Mouse (Mus musculus): ENCODE results near the gene Mkrn2os. TPM values are rescaled to one million over a fixed set of nuclear protein-coding genes. Genes with fewer than 3 reads are reported as not detected.

Gene Mkrn2os
- polyA plus RNA-seq, 1 experiment from 2014 or later: 0.12 TPM

GRCm38 (mm10) chr6:115591692-115592359 is 550 bp downstream of the Mkrn2os start:
- no peaks in the 10 kb centered on the region for H3K4me1 ChIP-seq (ENCODE audit: control insufficient read depth, insufficient read depth, low read length)
- DNase-seq (ENCODE audit: low spot score): no peak
- no peak overlapping the region for H3K9ac ChIP-seq (ENCODE audit: low read length)
- ATAC-seq (ENCODE audit: insufficient read depth, low FRiP score, low TSS enrichment): no peak
- no peaks in the 10 kb centered on the region for H3K9me3 ChIP-seq (ENCODE audit: control insufficient read depth, low read length)
- WGBS: 89% methylated on average over 19 of the region's 19 CpGs
- no peaks in the 10 kb centered on the region for H3K36me3 ChIP-seq (ENCODE audit: control insufficient read depth, insufficient read depth, low read length)
- H3K4me3 ChIP-seq (ENCODE audit: low read depth, low read length): no peak overlapping the region
- no peak overlapping the region for H3K4me2 ChIP-seq (ENCODE audit: low read depth)
- H3K27ac ChIP-seq (ENCODE audit: low read depth, low read length): no peak overlapping the region
- H3K27me3 ChIP-seq (ENCODE audit: control insufficient read depth, insufficient read depth, low read length): no peaks in the 10 kb centered on the region

GRCm38 (mm10) chr6:115586321-115586720 is 6.1 kb downstream of the Mkrn2os start:
- no peak overlapping the region for H3K27ac ChIP-seq (ENCODE audit: low read depth, low read length)
- H3K4me3 ChIP-seq (ENCODE audit: low read depth, low read length): no peak overlapping the region
- H3K9ac ChIP-seq (ENCODE audit: low read length): no peak overlapping the region
- DNase-seq (ENCODE audit: low spot score): no peak
- 88% methylated on average over 10 of the region's 10 CpGs for WGBS
- no peaks in the 10 kb centered on the region for H3K4me1 ChIP-seq (ENCODE audit: control insufficient read depth, insufficient read depth, low read length)
- no peak overlapping the region for H3K4me2 ChIP-seq (ENCODE audit: low read depth)
- no peaks in the 10 kb centered on the region for H3K9me3 ChIP-seq (ENCODE audit: control insufficient read depth, low read length)
- ATAC-seq (ENCODE audit: insufficient read depth, low FRiP score, low TSS enrichment): no peak
- H3K36me3 ChIP-seq (ENCODE audit: control insufficient read depth, insufficient read depth, low read length): no peaks in the 10 kb centered on the region
- no peaks in the 10 kb centered on the region for H3K27me3 ChIP-seq (ENCODE audit: control insufficient read depth, insufficient read depth, low read length)

GRCm38 (mm10) chr6:115584176-115584575 is 8.2 kb downstream of the Mkrn2os start:
- H3K36me3 ChIP-seq (ENCODE audit: control insufficient read depth, insufficient read depth, low read length): no peaks in the 10 kb centered on the region
- no peaks in the 10 kb centered on the region for H3K27me3 ChIP-seq (ENCODE audit: control insufficient read depth, insufficient read depth, low read length)
- H3K4me1 ChIP-seq (ENCODE audit: control insufficient read depth, insufficient read depth, low read length): no peaks in the 10 kb centered on the region
- H3K27ac ChIP-seq (ENCODE audit: low read depth, low read length): no peak overlapping the region
- WGBS: 82% methylated on average over 3 of the region's 3 CpGs
- no peak for DNase-seq (ENCODE audit: low spot score)
- no peak overlapping the region for H3K4me2 ChIP-seq (ENCODE audit: low read depth)
- no peak overlapping the region for H3K9ac ChIP-seq (ENCODE audit: low read length)
- no peak for ATAC-seq (ENCODE audit: insufficient read depth, low FRiP score, low TSS enrichment)
- H3K9me3 ChIP-seq (ENCODE audit: control insufficient read depth, low read length): no peaks in the 10 kb centered on the region
- H3K4me3 ChIP-seq (ENCODE audit: low read depth, low read length): no peak overlapping the region

- H3K36me3 ChIP-seq (ENCODE audit: control insufficient read depth, insufficient read depth, low read length): no peaks in the 10 kb centered on the region
- H3K27ac ChIP-seq (ENCODE audit: low read depth, low read length): no peak overlapping the region
- H3K27me3 ChIP-seq (ENCODE audit: control insufficient read depth, insufficient read depth, low read length): no peaks in the 10 kb centered on the region
- no peaks in the 10 kb centered on the region for H3K4me1 ChIP-seq (ENCODE audit: control insufficient read depth, insufficient read depth, low read length)
- no peaks in the 10 kb centered on the region for H3K9me3 ChIP-seq (ENCODE audit: control insufficient read depth, low read length)
- ATAC-seq (ENCODE audit: insufficient read depth, low FRiP score, low TSS enrichment): no peak
- H3K9ac ChIP-seq (ENCODE audit: low read length): no peak overlapping the region
- no peak overlapping the region for H3K4me3 ChIP-seq (ENCODE audit: low read depth, low read length)
- 85% methylated on average over 6 of the region's 6 CpGs for WGBS
- no peak overlapping the region for H3K4me2 ChIP-seq (ENCODE audit: low read depth)
- DNase-seq (ENCODE audit: low spot score): no peak
Measured at GRCm38 (mm10) chr6:115583430-115584125, 8.8 kb downstream of the Mkrn2os start.

- ATAC-seq (ENCODE audit: insufficient read depth, low FRiP score, low TSS enrichment): no peak
- H3K27ac ChIP-seq (ENCODE audit: low read depth, low read length): no peak overlapping the region
- no peak overlapping the region for H3K4me2 ChIP-seq (ENCODE audit: low read depth)
- DNase-seq (ENCODE audit: low spot score): no peak
- 87% methylated on average over 10 of the region's 10 CpGs for WGBS
- H3K4me1 ChIP-seq (ENCODE audit: control insufficient read depth, insufficient read depth, low read length): no peaks in the 10 kb centered on the region
- no peak overlapping the region for H3K4me3 ChIP-seq (ENCODE audit: low read depth, low read length)
- no peaks in the 10 kb centered on the region for H3K9me3 ChIP-seq (ENCODE audit: control insufficient read depth, low read length)
- H3K27me3 ChIP-seq (ENCODE audit: control insufficient read depth, insufficient read depth, low read length): no peaks in the 10 kb centered on the region
- peaks cover under 1% of the 10 kb centered on the region; the same call in 1 of the 2 replicates for H3K36me3 ChIP-seq (ENCODE audit: control insufficient read depth, insufficient read depth, low read length)
- H3K9ac ChIP-seq (ENCODE audit: low read length): no peak overlapping the region
Measured at GRCm38 (mm10) chr6:115582328-115583115, 9.9 kb downstream of the Mkrn2os start.

GRCm38 (mm10) chr6:115580810-115581209 is 11.6 kb downstream of the Mkrn2os start:
- H3K4me3 ChIP-seq (ENCODE audit: low read depth, low read length): no peak overlapping the region
- ATAC-seq (ENCODE audit: insufficient read depth, low FRiP score, low TSS enrichment) (no peak), DNase-seq (ENCODE audit: low spot score) (no peak)
- no peak overlapping the region for H3K27ac ChIP-seq (ENCODE audit: low read depth, low read length)
- no peaks in the 10 kb centered on the region for H3K4me1 ChIP-seq (ENCODE audit: control insufficient read depth, insufficient read depth, low read length)
- no peaks in the 10 kb centered on the region for H3K9me3 ChIP-seq (ENCODE audit: control insufficient read depth, low read length)
- H3K9ac ChIP-seq (ENCODE audit: low read length): no peak overlapping the region
- whole genome bisulfite sequencing: 92% methylated on average over 3 of the region's 3 CpGs
- H3K27me3 ChIP-seq (ENCODE audit: control insufficient read depth, insufficient read depth, low read length): no peaks in the 10 kb centered on the region
- no peak overlapping the region for H3K4me2 ChIP-seq (ENCODE audit: low read depth)
- peaks cover 3% of the 10 kb centered on the region; the same call in 1 of the 2 replicates for H3K36me3 ChIP-seq (ENCODE audit: control insufficient read depth, insufficient read depth, low read length)

- no peaks in the 10 kb centered on the region for H3K27me3 ChIP-seq (ENCODE audit: control insufficient read depth, insufficient read depth, low read length)
- ATAC-seq (ENCODE audit: insufficient read depth, low FRiP score, low TSS enrichment): no peak
- peaks cover 6% of the 10 kb centered on the region; the same call in 1 of the 2 replicates for H3K36me3 ChIP-seq (ENCODE audit: control insufficient read depth, insufficient read depth, low read length)
- no peak overlapping the region for H3K4me3 ChIP-seq (ENCODE audit: low read depth, low read length)
- no peak for DNase-seq (ENCODE audit: low spot score)
- H3K9ac ChIP-seq (ENCODE audit: low read length): no peak overlapping the region
- H3K9me3 ChIP-seq (ENCODE audit: control insufficient read depth, low read length): no peaks in the 10 kb centered on the region
- WGBS: 93% methylated on average over 9 of the region's 9 CpGs
- H3K4me1 ChIP-seq (ENCODE audit: control insufficient read depth, insufficient read depth, low read length): no peaks in the 10 kb centered on the region
- H3K27ac ChIP-seq (ENCODE audit: low read depth, low read length): no peak overlapping the region
- no peak overlapping the region for H3K4me2 ChIP-seq (ENCODE audit: low read depth)
Measured at GRCm38 (mm10) chr6:115577941-115578340, 14.4 kb downstream of the Mkrn2os start.

- no peak for DNase-seq (ENCODE audit: low spot score)
- Histone ChIP-seq H3K4me3 (ENCODE audit: low read depth, low read length) (no peak overlapping the region), H3K4me2 (ENCODE audit: low read depth) (no peak overlapping the region), H3K36me3 (ENCODE audit: control insufficient read depth, insufficient read depth, low read length) (peaks cover 6% of the 10 kb centered on the region; the same call in 1 of the 2 replicates), H3K9me3 (ENCODE audit: control insufficient read depth, low read length) (no peaks in the 10 kb centered on the region), H3K27ac (ENCODE audit: low read depth, low read length) (no peak overlapping the region), H3K27me3 (ENCODE audit: control insufficient read depth, insufficient read depth, low read length) (no peaks in the 10 kb centered on the region), H3K4me1 (ENCODE audit: control insufficient read depth, insufficient read depth, low read length) (no peaks in the 10 kb centered on the region), H3K9ac (ENCODE audit: low read length) (no peak overlapping the region)
- ATAC-seq (ENCODE audit: insufficient read depth, low FRiP score, low TSS enrichment): no peak
- WGBS: 87% methylated on average over 5 of the region's 5 CpGs
Measured at GRCm38 (mm10) chr6:115577407-115577806, 15.0 kb downstream of the Mkrn2os start.

All from neural tube, embryonic 11.5 days (tissue).